Mouse (Mus musculus): ENCODE measurements around the gene Kdm1a. TPM values are rescaled to one million over a fixed set of nuclear protein-coding genes. Genes with fewer than 3 reads are reported as not detected.

Gene Kdm1a
- polyA plus RNA-seq (2012; rRNA removed) = 26.1 and 30.5 TPM in 2 replicates

DNA sequence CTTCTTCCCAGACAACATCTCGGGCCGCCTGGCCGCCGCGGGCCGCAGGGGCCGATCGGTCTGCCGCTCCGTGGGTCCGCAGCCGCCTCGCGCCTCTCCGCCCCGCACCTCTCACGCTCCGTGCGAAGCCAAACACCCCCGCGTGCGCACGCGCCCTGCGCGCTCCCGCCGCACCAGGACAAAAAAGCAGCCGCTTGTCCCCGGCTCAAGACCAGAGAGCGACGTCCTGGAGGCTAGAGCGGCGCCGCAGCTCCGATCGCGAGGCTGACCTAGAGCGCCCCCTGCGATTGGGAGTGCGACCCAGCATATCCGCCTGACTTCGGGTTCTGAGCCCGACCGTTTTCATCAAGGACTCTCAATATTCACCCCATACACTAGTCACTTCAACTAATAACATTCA is at the start of gene Kdm1a:
Kdm1a (minus strand) TSS at position 156 of the 400 bp plus-strand sequence.
- peak; percentile 42 for DNase-seq (ENCODE audit: low read depth)

DNA sequence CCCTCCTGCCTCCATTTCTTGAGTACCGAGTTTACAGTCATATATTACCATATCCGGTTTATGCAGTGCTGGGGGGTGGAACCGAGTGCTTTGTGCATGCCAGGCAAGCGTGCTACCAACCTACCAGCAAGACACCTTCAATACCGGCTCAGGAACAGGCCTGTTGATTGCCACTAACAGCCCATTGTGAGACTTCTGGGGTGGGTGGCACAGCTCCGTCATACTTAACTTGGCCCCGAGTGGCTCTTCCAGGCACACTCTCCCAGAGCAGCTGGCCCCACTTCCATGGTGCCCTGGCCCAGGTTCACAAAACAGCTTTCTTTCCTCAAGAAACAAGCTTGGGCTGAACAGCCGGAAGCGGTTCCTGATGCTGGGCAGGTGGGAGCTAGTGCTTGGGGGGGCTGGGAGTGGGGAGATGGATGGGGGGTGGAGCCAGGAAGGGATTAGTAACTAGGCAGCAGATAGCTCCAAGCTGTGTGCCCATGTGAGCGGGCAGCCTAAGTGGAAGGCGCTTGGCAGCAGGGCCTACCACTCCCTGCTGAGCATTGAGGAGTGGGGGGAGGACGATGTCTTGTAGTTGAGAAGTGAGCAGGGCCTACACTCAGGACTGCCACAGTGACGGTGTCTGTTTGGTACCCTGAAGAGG is 49.5 kb upstream of the Kdm1a start:
- no peak for DNase-seq (ENCODE audit: low read depth)

DNA sequence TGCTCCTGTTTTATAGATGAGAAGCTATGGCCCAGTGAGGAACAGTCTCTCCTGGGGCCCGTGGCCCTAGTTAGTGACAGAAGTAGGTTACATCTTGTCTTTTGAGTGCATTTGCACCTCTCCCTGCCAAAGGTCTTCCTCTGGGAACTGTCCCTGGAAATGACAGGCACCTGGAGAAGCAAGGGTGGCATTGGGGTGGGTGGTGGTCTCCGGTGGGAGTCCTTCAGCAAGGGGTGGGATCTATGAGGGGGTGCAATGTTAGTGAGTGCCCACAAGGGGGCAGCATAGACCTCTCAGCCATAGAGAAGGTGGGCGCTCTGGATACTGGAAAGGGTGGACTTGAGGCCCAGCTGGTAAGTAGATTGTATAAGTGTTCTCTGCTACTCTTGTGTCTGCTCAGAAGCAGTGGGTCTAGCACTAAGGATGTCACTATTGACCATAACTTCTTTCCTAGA is 48.9 kb upstream of the Kdm1a start:
- DNase-seq (ENCODE audit: low read depth) = no peak

DNA sequence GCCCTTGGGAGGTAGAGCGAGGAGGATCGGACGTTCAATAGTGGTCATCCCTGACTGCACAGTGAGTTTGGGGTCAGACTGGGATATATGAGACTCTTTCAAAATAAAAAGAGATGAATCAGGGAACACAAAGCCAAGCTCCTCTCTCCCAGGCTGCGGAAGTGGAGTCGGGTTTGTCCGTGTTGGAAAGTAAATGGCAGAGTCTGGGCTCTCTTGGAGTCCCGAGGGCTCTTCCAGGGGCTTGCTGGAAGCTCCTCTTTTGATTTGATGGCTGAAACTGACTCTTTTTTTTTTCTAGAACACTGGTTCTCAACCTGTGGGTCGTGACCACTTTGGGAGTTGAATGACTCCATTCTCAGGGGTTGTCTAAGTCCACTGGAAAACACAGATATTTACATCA is 47.7 kb upstream of the Kdm1a start:
- DNase-seq (ENCODE audit: low read depth) = no peak

DNA sequence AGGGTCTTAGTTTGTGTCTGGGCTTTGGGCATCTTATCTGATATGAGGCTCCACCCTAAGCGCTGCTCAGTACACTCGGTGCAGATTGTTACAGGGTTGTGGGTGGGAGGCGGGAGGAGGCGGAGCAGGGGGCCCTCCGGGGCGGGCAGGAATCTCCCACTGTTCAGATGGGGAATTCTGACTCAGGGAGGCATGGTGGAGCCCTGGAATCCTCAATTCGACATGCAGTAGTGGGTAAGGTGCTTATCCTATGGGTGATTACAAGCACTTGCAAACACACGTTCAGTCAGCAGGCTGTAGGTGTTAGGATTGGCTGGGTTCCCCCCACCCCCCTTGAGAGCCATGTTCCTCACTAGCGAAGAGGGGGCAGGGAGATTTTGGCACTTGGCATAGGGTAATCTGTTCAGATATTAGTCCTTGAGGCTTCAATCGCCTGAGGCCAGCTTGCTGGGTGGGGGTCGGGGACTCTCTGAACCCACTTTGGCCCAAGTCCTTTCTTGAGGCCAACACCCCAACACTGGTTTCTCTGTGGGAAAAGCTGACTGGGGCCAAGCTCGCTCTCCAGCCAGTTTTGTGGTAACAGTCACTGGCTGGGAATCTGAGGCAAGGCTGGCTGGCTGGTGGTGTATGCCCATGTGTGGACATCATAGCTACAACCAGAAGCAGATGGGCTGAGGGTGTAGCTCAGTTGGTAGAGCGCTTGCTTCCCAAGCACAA is 47.1 kb upstream of the Kdm1a start:
- DNase-seq (ENCODE audit: low read depth) = no peak

DNA sequence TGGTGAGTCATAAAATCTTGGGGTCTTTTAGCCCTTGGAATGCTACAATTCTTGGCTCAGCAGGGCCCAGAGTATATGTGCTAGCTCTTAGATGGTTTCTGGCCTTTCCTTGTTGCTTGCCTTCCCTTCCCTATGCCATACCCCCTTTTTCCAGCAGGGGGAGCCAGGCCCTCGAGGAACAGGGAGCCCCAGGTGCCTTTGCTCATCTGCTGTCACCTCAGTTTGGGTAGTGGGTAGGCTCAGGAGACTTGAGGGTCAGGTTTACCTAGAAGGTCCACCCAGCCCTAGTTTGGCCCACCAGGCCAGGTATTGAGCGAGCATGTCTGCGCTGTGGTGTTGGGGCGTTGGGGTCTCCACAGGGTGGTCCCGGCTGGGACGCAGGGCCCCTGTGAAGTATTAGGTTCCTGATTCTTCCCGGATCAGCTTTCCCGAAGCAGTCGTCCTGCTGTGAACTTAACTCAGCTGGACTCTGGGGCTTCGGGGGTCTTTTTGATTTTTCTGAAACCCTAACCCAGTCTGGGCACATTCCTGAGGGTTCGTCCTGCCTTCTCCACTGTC is 46.5 kb upstream of the Kdm1a start:
- no peak for DNase-seq (ENCODE audit: low read depth)

DNA sequence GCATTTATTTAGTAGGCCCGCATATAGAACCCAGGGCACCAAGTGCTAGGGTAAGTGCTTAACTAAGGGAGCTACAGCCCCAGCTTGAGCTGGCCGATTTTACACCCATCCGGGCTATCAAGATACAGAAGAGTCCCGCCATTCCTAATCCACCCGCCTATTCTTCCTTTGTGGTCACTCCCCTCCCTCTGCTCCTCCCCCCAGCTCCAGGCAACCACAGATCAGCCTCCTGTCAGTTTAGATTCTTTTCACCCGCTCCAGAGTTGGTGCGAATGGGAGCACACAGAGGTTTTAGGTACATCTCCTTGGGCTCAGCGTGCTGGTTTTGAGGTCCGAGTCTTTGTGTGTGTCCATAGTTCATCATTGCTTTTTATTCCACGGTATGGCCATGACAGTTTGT is 36.4 kb upstream of the Kdm1a start:
- DNase-seq (ENCODE audit: low read depth) = no peak

DNA sequence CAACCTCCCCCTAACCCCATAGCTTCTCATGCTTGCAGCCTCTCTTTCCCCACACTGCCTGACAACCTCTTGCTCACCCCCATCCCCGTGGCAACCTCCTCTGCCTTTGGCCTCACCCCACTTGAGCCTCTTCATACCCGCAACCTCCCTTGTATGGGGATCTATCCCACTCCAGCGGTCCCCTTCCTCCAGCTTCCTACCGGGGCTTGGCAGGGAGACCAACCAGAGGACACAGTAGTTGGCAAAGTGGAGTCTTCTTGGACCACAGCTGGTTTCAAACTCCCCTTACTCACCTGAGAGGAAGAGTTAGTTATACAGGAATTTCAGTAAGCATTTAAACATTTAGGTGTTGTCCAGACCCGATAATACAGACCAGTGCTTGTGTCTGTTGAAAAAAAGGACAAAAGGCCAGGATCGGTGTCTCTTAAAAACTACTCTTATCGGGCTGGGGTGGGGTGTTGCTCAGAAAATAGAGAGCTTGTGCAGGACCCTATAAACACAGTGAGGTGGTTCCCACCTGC is 35.8 kb upstream of the Kdm1a start:
- DNase-seq (ENCODE audit: low read depth) = no peak

DNA sequence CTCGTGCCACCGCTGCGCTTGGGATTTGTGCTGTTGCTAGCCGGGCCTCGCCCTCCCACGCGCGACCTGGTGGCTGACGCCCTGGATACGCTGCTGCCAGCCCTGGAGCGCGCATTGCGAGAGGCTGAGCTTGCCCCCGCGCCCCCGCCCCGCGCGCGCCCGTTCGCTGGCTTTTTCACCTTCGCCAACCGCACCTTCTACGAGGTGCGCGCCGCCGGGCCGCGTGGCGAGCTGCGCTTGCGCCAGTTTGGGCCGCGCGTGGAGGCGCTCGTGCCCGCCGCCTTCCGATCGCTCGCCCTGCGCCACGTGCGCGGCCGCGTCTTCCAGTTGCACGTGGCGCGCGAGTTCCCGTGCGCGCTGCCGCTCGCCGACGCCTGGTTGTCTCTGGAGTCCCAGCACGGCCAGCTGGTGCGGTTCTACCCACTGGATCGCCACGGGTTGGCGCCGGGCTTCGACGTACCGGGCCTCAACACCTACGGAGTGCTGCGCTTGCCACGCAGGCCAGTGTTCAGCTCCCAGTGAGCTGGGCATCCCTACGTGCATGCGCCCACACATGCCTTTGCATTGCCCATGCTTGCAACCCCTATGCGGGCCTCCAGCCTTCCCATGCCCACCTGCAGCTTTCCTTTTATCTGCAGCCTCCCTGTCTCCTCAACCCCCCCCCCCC is 35.2 kb upstream of the Kdm1a start:
- no peak for DNase-seq (ENCODE audit: low read depth)

DNA sequence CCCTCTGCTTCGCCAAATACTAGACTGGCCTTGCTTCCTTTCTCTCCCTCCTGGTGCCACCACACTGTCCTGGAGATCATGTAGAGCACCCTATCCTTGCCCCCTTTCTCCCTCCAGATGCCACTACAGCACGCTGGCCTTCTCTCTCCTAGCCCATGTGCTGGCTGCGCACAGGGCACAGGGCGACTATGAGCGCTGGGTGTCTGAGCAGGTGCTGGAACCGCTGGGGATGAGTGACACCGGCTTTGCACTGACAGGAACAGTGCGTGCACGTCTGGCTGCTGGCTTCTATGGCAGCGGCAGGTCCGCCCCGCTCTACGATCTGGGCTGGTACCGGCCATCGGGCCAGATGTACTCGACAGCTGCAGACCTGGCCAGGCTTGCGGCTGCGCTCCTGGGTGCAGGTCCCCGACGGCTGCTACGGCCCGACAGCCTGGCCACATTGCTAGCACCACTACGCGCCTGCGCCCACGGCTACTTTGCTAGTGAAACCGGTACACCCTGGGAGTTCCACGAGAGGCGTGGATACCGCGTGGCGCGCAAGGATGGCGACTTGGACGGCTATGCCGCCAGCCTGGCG is 34.5 kb upstream of the Kdm1a start:
- no peak for DNase-seq (ENCODE audit: low read depth)

DNA sequence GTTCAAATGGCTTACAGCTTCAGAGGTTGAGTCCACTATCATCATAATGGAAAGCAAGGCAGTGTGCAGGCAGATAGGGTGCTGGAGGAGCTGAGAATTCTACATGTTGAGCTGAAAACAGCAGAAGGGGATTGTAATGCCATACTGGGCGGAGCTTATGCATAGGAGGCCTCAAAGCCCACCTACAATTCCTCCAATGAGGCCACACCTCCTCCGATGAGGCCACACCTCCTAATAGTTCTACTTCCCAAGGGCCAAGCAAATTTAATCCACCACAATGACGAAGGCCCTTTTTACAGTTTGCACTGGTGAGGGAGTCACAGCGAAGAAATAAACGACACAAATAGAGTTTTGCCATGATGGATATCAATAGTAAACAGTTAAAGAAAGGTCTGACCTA is 34.0 kb upstream of the Kdm1a start:
- DNase-seq (ENCODE audit: low read depth) = no peak

DNA sequence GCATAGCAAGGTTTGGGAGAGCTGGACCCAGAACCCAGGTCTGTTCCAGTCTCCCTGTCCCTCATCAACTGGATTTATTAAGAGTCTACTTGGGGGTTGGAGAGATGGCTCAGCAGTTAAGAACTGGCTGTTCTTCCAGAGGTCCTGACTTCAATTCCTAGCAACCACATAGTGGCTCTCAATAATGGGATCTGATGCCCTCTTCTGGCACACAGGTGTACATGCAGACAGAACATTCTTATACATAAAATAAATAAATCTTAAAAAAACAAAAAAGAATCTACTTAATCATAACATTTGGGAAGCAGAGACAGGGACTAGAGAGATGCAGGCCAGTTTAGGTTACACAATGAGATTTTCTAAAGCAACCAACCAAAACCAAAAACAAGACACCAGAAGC is 33.5 kb upstream of the Kdm1a start:
- no peak for DNase-seq (ENCODE audit: low read depth)

DNA sequence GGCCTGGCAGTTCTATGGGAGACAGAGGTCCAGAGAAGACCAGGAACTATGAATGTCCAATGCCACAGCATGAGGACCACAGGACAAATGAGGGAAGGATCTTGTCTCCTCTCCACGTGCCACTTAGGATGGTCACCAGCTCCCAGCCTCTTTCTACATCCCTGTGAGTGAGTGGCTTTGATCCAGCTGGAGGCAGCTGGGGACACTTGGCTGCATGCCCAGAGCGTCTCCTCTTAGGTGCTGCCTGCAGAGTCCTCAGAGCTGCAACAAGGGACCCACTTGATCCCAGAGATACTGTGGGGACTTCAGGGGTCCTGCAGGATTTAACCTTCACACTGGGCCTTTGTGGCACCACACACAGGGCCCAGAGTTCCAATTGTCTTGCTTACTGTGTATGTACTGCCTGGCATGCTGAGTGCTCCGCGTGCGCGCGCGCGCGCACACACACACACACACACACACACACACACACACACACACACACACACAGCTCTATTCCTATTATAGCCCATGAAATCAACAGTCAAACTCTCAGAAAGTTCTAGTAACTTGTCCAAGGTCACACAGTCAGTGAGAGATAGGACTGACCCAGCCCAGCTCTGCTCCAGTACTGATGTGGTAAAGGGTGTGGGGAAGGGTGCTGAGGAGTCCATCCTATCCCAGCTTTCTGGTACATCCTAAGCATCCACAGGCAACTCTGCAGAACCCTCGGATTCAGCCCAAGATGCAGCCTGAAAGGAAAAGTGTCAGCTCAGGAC is 28.9 kb upstream of the Kdm1a start:
- DNase-seq (ENCODE audit: low read depth) = no peak

DNA sequence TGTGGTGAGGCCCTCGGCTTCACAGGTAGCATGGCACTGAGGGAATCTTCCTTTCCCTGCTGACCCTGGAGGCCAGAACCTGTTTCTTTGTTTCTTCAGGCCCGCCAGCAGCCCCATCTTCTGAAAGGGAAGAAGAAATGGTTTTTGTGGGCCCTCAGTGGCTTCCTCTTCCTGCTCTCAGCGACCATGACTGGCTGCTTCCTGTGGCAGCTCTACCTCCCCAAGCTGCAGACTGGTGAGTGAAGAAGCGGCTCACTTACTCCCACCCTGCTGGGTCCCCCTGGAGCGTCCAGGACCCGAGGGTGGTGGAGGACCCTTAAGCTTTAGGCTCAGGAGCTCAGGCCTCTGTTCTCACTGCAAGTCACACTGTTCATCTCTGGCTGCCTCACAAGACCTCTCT is 24.1 kb upstream of the Kdm1a start:
- no peak for DNase-seq (ENCODE audit: low read depth)

DNA sequence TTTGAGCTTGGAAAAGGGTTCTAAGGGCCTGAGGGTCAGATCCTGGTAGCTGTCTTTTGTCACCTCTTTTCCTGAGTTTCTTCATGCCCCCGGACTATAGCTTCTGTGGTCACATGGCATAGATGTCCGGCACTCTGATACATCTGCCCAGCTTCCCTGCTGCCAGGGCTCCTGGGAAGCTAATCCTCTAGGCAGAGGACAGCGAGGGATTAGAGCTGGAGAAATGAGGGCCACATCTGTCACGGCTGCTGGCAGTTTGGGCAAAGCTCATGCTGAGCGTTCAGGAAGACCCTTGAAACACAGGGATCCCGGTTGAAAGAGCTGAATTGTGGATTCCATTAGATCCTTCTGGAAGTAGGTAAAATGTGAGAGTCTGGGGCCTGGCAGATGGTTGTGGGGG is 19.9 kb upstream of the Kdm1a start, which contains the start of gene Lactbl1:
Lactbl1 (plus strand) TSS at position 234 of the 400 bp plus-strand sequence.
- no peak for DNase-seq (ENCODE audit: low read depth)

DNA sequence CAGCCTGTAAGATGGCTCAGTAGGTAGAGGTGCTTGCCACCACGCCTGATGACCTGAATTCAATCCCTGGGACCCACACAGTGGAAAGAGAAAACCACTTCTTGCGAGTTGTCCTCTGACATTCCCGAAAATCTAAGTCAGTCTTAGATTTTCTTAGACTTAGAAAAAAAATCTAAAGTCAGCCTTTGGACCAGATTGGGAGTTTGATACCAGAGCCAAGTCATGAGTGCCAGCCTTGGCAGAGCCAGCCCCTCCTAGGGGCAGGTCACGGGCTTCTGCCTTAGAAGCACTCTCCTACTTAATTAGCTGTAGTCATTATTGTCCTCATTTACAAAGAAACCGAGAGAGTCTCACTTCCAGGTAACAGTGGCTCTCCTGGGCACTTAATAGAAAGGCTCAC is 19.4 kb upstream of the Kdm1a start:
- no peak for DNase-seq (ENCODE audit: low read depth)

DNA sequence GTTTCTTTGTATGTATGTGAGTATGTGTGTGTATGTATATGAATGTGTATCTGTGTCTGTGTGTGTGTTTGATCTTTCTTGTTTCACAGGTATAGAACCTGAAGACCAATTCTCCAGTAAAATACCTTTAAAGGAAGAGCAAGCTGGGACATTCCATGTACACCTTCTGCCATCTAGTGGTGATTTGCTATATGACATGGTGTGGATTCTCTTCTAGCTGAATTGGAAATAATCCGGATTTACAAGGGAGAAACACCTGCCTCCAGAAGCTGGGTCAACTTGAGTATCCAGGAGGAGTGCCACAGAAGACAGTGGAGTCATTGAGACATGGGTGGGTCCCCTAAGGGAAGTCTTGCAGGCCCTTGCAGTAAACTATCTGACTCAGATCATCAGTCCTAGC is 18.8 kb upstream of the Kdm1a start:
- DNase-seq (ENCODE audit: low read depth) = no peak

DNA sequence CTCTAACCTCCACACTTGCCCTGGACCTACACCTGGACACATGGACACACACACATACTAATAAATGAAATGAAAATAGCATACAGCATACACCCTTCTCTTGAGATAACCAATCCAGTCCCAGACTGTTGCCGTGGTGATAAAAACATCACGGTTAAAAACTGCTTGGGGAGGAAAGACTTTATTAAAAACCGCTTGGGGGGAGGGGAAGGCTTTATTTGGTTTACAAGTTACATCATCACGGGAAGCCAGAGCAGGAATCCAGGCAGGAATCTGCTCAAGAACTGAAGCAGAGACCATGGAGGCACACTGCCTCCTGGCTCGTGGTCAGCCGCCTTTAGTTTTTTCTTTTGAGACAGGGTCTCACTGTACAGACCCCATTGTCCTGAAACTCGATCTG is 11.1 kb upstream of the Kdm1a start:
- no peak for DNase-seq (ENCODE audit: low read depth)

DNA sequence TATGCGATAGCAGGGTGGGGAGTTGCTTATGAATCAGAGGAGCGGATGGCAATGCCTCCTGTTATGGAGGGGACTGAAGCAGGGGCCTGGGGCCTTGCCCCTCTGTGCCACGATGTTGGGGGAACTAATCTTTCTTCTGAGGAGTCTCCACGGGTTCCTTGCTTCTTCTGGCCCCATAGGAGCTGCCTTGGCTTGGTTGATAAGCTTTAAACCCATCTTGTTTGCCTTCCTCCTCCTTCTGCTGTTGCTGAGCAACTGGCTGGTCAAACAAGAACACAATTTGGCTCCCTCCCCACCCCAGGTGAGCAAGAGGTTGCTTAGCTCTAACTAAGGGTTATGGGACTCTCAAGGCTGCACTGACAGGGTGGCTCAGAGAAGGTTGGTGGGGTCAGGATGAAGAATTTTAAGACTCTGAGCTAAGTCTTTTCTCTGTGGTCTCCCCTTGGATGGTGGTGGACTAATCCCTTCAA is 7.9 kb upstream of the Kdm1a start, which contains the start of gene Tex46:
Tex46 (plus strand) TSS at position 51 of the 470 bp plus-strand sequence.
- DNase-seq (ENCODE audit: low read depth) = no peak

DNA sequence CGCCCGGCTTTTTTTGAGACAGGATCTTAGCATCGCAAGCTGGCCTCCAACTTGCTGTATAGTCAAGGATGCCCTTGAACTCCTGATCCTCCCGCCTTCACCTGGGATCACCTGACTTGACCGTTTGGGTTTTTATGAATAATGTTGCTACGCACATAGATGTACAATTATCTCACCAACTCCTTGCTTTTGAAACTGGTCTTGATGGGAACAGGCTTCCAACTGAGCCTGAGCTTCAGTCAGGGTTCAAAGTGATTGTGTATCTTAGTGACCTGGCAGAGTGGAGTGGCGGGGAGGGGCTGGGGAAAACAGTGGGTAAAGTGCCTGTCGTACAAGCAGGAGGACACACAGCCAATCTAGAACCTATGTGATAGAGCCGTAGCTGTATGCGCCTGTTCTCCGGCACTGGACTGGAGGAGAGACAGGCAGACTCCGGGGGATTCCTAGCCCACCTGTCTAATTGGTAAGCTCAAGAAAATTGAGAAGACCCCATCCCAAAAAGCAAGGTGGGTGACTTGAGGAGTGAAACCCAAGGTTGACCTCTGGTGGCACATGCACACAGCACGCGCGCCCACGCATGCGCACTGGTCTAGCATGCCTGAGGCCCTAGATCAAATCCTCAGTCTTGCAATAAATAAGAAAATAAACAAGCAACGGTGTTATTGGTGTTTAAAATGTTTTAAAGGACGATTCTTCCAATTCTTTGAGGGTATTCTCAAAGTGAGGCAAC is 3.4 kb upstream of the Kdm1a start:
- DNase-seq (ENCODE audit: low read depth) = no peak

All from gonadal fat pad, adult 2 months (tissue).